Mouse (Mus musculus) E14TG2a.4 (cell line): ENCODE data around the gene Maml3.

Source experiments
- CTCF ChIP-seq: conservative IDR thresholded peaks from 2 replicates; pipeline ENCODE4 v1.5.1; 2014; ENCODE audit warnings: low read length
- NANOG ChIP-seq: IDR thresholded peaks from 2 replicates; pipeline ENCODE4 v1.6.1; 2014; ENCODE audit warnings: borderline replicate concordance, low read length, mixed read lengths

DNA sequence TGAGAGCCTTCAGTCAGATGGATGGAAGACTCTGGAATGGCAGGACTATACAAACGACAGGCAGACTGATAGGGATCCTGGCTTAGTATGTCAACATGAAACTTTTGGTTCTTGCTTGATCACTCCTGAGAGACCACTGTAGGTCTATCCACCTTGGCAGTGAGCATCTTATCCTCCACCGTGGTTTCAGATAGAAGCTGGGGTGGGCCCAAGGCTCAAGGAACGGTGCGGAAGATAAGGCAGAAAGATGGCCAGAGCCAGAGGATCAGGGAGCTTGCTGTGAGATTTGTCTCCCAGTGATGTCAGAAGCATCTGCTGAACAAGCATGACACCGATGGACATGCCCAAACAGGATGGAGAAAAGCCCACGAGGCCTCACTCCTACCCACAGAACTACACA is 362.5 kb downstream of the Maml3 start:
- TF ChIP-seq CTCF: no peak
- TF ChIP-seq NANOG: no peak
